Mouse (Mus musculus) midbrain, embryonic 16.5 days (tissue): ENCODE results near the gene Senp1. TPM values are rescaled to one million over a fixed set of nuclear protein-coding genes. Genes with fewer than 3 reads are reported as not detected.

ENCODE experiments used
- ATAC-seq: fragments of 200-750 bp; cut with Nextera tagmentation; 2 replicates; pipeline ENCODE4 v1.8.0; 2017; ENCODE audit warnings: moderate TSS enrichment
- H3K27ac ChIP-seq: fragments of 300-500 bp; sonication (generic); 2 replicates; pipeline ENCODE4 v1.5.1; 2014; ENCODE audit warnings: mild to moderate bottlenecking, low read length, mixed read lengths
- H3K27me3 ChIP-seq: fragments of 300-500 bp; sonication (generic); 2 replicates; pipeline ENCODE4 v1.6.1; 2014; ENCODE audit warnings: low read depth, low read length, mixed read lengths; ENCODE audit not compliant: control insufficient read depth, insufficient read depth
- H3K36me3 ChIP-seq: fragments of 300-500 bp; sonication (generic); 2 replicates; pipeline ENCODE4 v1.6.1; 2014; ENCODE audit warnings: mild to moderate bottlenecking, low read length, moderate library complexity, mixed read lengths; ENCODE audit not compliant: control insufficient read depth, insufficient read depth
- H3K4me1 ChIP-seq: fragments of 300-500 bp; sonication (generic); 2 replicates; pipeline ENCODE4 v1.6.1; 2014; ENCODE audit warnings: mild to moderate bottlenecking, low read length, mixed read lengths; ENCODE audit not compliant: control insufficient read depth, insufficient read depth
- H3K4me2 ChIP-seq: fragments of 300-500 bp; sonication (generic); 2 replicates; pipeline ENCODE4 v1.6.1; 2014; ENCODE audit warnings: mild to moderate bottlenecking, low read length, mixed read lengths
- H3K4me3 ChIP-seq: fragments of 300-500 bp; sonication (generic); 2 replicates; pipeline ENCODE4 v1.5.1; 2014; ENCODE audit warnings: low read depth, mild to moderate bottlenecking, low read length, moderate library complexity, mixed read lengths
- H3K9ac ChIP-seq: fragments of 300-500 bp; sonication (generic); 2 replicates; pipeline ENCODE4 v1.6.1; 2014; ENCODE audit warnings: low read depth, low read length, mixed read lengths
- H3K9me3 ChIP-seq: fragments of 300-500 bp; sonication (generic); replicated peaks from 2 replicates; pipeline ENCODE4 v1.6.1; 2014; ENCODE audit warnings: mild to moderate bottlenecking, low read length, mixed read lengths; ENCODE audit not compliant: control insufficient read depth, poor library complexity, severe bottlenecking
- WGBS: fragments of 180-500 bp; shearing (Covaris S2); extraction: QIAGEN DNeasy Blood & Tissue Kit; methylation state at CpG from one replicate; pipeline ENCODE4 v1.1.7; 2014; 5-methylcytosine and 5-hydroxymethylcytosine counted together
- polyA plus RNA-seq: library from polyadenylated mRNA; unstranded; fragments of >200 nt; fragmentation: Nextera tagmentation; extraction: Ambion mirVana; gene quantifications from 2 replicates; pipeline ENCODE4 v1.2.1, GENCODE M21; 2015

Gene Senp1
- polyA plus RNA-seq, 1 experiment from 2014 or later = 20.8 TPM

GRCm38 (mm10) chr15:98002991-98003821 lies 90.3 kb downstream of the Senp1 start:
- Histone ChIP-seq H3K4me3 (peak overlapping the region; percentile 43), H3K4me1 (peaks cover 51% of the 10 kb centered on the region), H3K4me2 (peak overlapping the region; percentile 91), H3K27ac (no peak overlapping the region), H3K9me3 (no peaks in the 10 kb centered on the region), H3K27me3 (peaks cover 12% of the 10 kb centered on the region), H3K9ac (peak overlapping the region; percentile 18; the same call in 1 of the 2 replicates), H3K36me3 (no peaks in the 10 kb centered on the region)
- 1% methylated on average over 42 of the region's 42 CpGs for WGBS
- no peak for ATAC-seq

GRCm38 (mm10) chr15:98002113-98002990 lies 91.2 kb downstream of the Senp1 start:
- Histone ChIP-seq H3K9me3 (no peaks in the 10 kb centered on the region), H3K9ac (peak overlapping the region; percentile 62), H3K27me3 (peaks cover 12% of the 10 kb centered on the region), H3K4me2 (peak overlapping the region; percentile 91), H3K36me3 (no peaks in the 10 kb centered on the region), H3K4me3 (peak overlapping the region; percentile 43), H3K27ac (peak overlapping the region; percentile 81), H3K4me1 (peaks cover 51% of the 10 kb centered on the region)
- peak; percentile 47 for ATAC-seq
- under 1% methylated on average over 42 of the region's 42 CpGs for WGBS

GRCm38 (mm10) chr15:98001321-98002112 lies 92.0 kb downstream of the Senp1 start:
- peak; percentile 12; the same call in 1 of the 2 replicates for ATAC-seq
- Histone ChIP-seq H3K27ac (peak overlapping the region; percentile 81), H3K9me3 (no peaks in the 10 kb centered on the region), H3K36me3 (no peaks in the 10 kb centered on the region), H3K4me2 (peak overlapping the region; percentile 91), H3K4me3 (peak overlapping the region; percentile 43), H3K4me1 (peaks cover 51% of the 10 kb centered on the region), H3K9ac (peak overlapping the region; percentile 62), H3K27me3 (peaks cover 12% of the 10 kb centered on the region)
- 1% methylated on average over 37 of the region's 37 CpGs for WGBS

GRCm38 (mm10) chr15:97999991-98000390 lies 93.6 kb downstream of the Senp1 start:
- Histone ChIP-seq H3K4me1 (peaks cover 49% of the 10 kb centered on the region), H3K4me2 (no peak overlapping the region), H3K27ac (no peak overlapping the region), H3K9me3 (no peaks in the 10 kb centered on the region), H3K27me3 (peaks cover 8% of the 10 kb centered on the region), H3K4me3 (no peak overlapping the region), H3K9ac (no peak overlapping the region), H3K36me3 (no peaks in the 10 kb centered on the region)
- WGBS = 16% methylated on average over 7 of the region's 7 CpGs
- ATAC-seq = no peak

GRCm38 (mm10) chr15:97999546-97999945 lies 94.0 kb downstream of the Senp1 start:
- Histone ChIP-seq H3K27ac (no peak overlapping the region), H3K4me2 (no peak overlapping the region), H3K9me3 (no peaks in the 10 kb centered on the region), H3K36me3 (no peaks in the 10 kb centered on the region), H3K27me3 (peaks cover 7% of the 10 kb centered on the region), H3K4me3 (no peak overlapping the region), H3K4me1 (peaks cover 45% of the 10 kb centered on the region), H3K9ac (no peak overlapping the region)
- WGBS = 46% methylated on average over 13 of the region's 13 CpGs
- ATAC-seq = no peak

- Histone ChIP-seq H3K4me1 (peaks cover 34% of the 10 kb centered on the region), H3K27me3 (no peaks in the 10 kb centered on the region; the same call in 1 of the 2 replicates), H3K9me3 (no peaks in the 10 kb centered on the region), H3K36me3 (no peaks in the 10 kb centered on the region), H3K27ac (no peak overlapping the region), H3K4me3 (no peak overlapping the region), H3K4me2 (no peak overlapping the region), H3K9ac (no peak overlapping the region)
- 69% methylated on average over 13 of the region's 13 CpGs for whole genome bisulfite sequencing
- no peak for ATAC-seq
Observed at GRCm38 (mm10) chr15:97996716-97997256, 96.8 kb downstream of the Senp1 start.

GRCm38 (mm10) chr15:97992712-97993286 lies 100.7 kb downstream of the Senp1 start:
- H3K9ac ChIP-seq = peak overlapping the region; percentile 55
- H3K4me3 ChIP-seq = peak overlapping the region; percentile 35
- no peaks in the 10 kb centered on the region for H3K36me3 ChIP-seq
- no peaks in the 10 kb centered on the region for H3K9me3 ChIP-seq
- no peaks in the 10 kb centered on the region for H3K27me3 ChIP-seq
- WGBS = 3% methylated on average over 18 of the region's 18 CpGs
- H3K27ac ChIP-seq = peak overlapping the region; percentile 79
- peak; percentile 96 for ATAC-seq
- peak overlapping the region; percentile 60 for H3K4me2 ChIP-seq
- H3K4me1 ChIP-seq = peaks cover 40% of the 10 kb centered on the region
